Mouse (Mus musculus): ENCODE data around the gene Gm42791. TPM values are rescaled to one million over a fixed set of nuclear protein-coding genes. Genes with fewer than 3 reads are reported as not detected.

Gene Gm42791
- polyA plus RNA-seq, 1 experiment: not detected

DNA sequence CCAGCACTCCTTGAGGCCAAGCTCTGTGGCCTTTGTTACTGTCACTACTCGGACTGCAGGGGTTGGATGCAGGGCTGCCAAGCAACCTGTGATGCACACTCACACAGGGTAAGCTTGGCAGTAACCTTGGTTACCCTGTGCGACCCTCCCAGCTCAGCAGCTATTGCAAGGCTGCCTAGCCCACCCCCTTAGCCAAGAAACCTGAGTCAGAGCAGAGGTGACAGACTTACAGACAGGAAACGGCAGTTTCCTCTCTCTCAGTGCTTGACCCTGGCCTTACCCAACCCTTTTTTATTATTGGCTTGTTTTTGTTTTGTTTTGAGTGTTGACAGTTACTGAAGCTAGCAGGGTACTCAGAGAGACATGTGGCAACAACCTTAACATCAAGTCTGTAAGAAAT is 82.7 kb downstream of the Gm42791 start:
- Histone ChIP-seq H3K4me3 (ENCODE audit: control insufficient read depth, low read depth, low read length) (no peak overlapping the region), H3K36me3 (ENCODE audit: control insufficient read depth, insufficient read depth, low read length) (peaks cover 1% of the 10 kb centered on the region)

GRCm38 (mm10) chr5:148910066-148910465 is 84.9 kb downstream of the Gm42791 start:
- TF ChIP-seq CTCF (IDR thresholded peaks at IDR 0.05; ENCODE audit: control insufficient read depth, insufficient read depth, insufficient replicate concordance, low read depth, low read length) (no peak), POLR2A (IDR thresholded peaks at IDR 0.05; ENCODE audit: control insufficient read depth, low read depth, low read length) (no peak)
- Histone ChIP-seq H3K36me3 (ENCODE audit: control insufficient read depth, insufficient read depth, low read length) (peaks cover 3% of the 10 kb centered on the region), H3K4me3 (ENCODE audit: control insufficient read depth, low read depth, low read length) (no peak overlapping the region), H3K4me1 (ENCODE audit: control insufficient read depth, insufficient read depth, low read length) (peaks cover 2% of the 10 kb centered on the region; the same call in 1 of the 2 replicates), H3K27ac (ENCODE audit: control insufficient read depth, insufficient read depth, low read depth, low read length) (no peak overlapping the region), H3K27me3 (ENCODE audit: control insufficient read depth, insufficient read depth, low read length) (no peaks in the 10 kb centered on the region)

More for the DNA sequence above, 82.7 kb downstream of the Gm42791 start:
- H3K4me1 ChIP-seq (ENCODE audit: control insufficient read depth, insufficient read depth, low read length): peaks cover 2% of the 10 kb centered on the region; the same call in 1 of the 2 replicates
- no peak overlapping the region for H3K27ac ChIP-seq (ENCODE audit: control insufficient read depth, insufficient read depth, low read depth, low read length)
- TF ChIP-seq POLR2A (IDR thresholded peaks at IDR 0.05; ENCODE audit: control insufficient read depth, low read depth, low read length) (no peak), CTCF (IDR thresholded peaks at IDR 0.05; ENCODE audit: control insufficient read depth, insufficient read depth, insufficient replicate concordance, low read depth, low read length) (no peak)
- no peaks in the 10 kb centered on the region for H3K27me3 ChIP-seq (ENCODE audit: control insufficient read depth, insufficient read depth, low read length)

DNA sequence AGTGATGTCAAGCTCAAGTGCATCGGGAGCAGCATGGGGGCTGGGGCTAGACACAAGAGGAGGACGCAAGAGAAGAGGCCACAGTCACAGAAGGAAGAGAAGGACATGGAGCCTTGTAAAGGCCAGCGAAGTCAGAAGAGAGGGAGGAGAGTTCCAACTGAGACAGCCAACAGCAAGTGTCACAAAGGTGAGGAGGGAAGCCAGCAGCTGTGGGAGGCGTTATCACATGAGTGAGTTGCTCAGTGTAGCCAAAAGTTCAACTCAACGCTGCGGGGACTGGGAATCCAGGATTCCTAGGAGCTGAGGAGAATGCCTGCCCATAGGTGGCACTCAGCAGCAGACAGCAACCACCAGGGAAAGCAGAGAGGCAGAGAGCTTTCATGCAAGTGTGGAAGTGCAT is 85.5 kb downstream of the Gm42791 start:
- Histone ChIP-seq H3K4me3 (ENCODE audit: control insufficient read depth, low read depth, low read length) (no peak overlapping the region), H3K4me1 (ENCODE audit: control insufficient read depth, insufficient read depth, low read length) (peaks cover 2% of the 10 kb centered on the region; the same call in 1 of the 2 replicates), H3K27ac (ENCODE audit: control insufficient read depth, insufficient read depth, low read depth, low read length) (no peak overlapping the region), H3K36me3 (ENCODE audit: control insufficient read depth, insufficient read depth, low read length) (peaks cover 3% of the 10 kb centered on the region), H3K27me3 (ENCODE audit: control insufficient read depth, insufficient read depth, low read length) (no peaks in the 10 kb centered on the region)
- peak; percentile 37; the same call in 1 of the 2 replicates for TF ChIP-seq CTCF (IDR thresholded peaks at IDR 0.05; ENCODE audit: control insufficient read depth, insufficient read depth, insufficient replicate concordance, low read depth, low read length)
- no peak for TF ChIP-seq POLR2A (IDR thresholded peaks at IDR 0.05; ENCODE audit: control insufficient read depth, low read depth, low read length)

- H3K4me3 ChIP-seq (ENCODE audit: control insufficient read depth, low read depth, low read length): no peak overlapping the region
- TF ChIP-seq POLR2A (IDR thresholded peaks at IDR 0.05; ENCODE audit: control insufficient read depth, low read depth, low read length) (no peak), CTCF (IDR thresholded peaks at IDR 0.05; ENCODE audit: control insufficient read depth, insufficient read depth, insufficient replicate concordance, low read depth, low read length) (no peak)
- no peak overlapping the region for H3K27ac ChIP-seq (ENCODE audit: control insufficient read depth, insufficient read depth, low read depth, low read length)
Measured at GRCm38 (mm10) chr5:148909057-148909395, 85.9 kb downstream of the Gm42791 start.

GRCm38 (mm10) chr5:148908191-148909056 is 86.5 kb downstream of the Gm42791 start:
- Histone ChIP-seq H3K27ac (ENCODE audit: control insufficient read depth, insufficient read depth, low read depth, low read length) (no peak overlapping the region), H3K36me3 (ENCODE audit: control insufficient read depth, insufficient read depth, low read length) (peaks cover 3% of the 10 kb centered on the region; the same call in 1 of the 2 replicates), H3K4me1 (ENCODE audit: control insufficient read depth, insufficient read depth, low read length) (peaks cover 2% of the 10 kb centered on the region; the same call in 1 of the 2 replicates), H3K4me3 (ENCODE audit: control insufficient read depth, low read depth, low read length) (no peak overlapping the region), H3K27me3 (ENCODE audit: control insufficient read depth, insufficient read depth, low read length) (no peaks in the 10 kb centered on the region)
- TF ChIP-seq POLR2A (IDR thresholded peaks at IDR 0.05; ENCODE audit: control insufficient read depth, low read depth, low read length): no peak
- no peak for TF ChIP-seq CTCF (IDR thresholded peaks at IDR 0.05; ENCODE audit: control insufficient read depth, insufficient read depth, insufficient replicate concordance, low read depth, low read length)

More at GRCm38 (mm10) chr5:148909057-148909395, 85.9 kb downstream of the Gm42791 start:
- Histone ChIP-seq H3K27me3 (ENCODE audit: control insufficient read depth, insufficient read depth, low read length) (no peaks in the 10 kb centered on the region), H3K36me3 (ENCODE audit: control insufficient read depth, insufficient read depth, low read length) (peaks cover 3% of the 10 kb centered on the region), H3K4me1 (ENCODE audit: control insufficient read depth, insufficient read depth, low read length) (peaks cover 2% of the 10 kb centered on the region; the same call in 1 of the 2 replicates)

- TF ChIP-seq POLR2A (IDR thresholded peaks at IDR 0.05; ENCODE audit: control insufficient read depth, low read depth, low read length): no peak
- TF ChIP-seq CTCF (IDR thresholded peaks at IDR 0.05; ENCODE audit: control insufficient read depth, insufficient read depth, insufficient replicate concordance, low read depth, low read length): no peak
- H3K27ac ChIP-seq (ENCODE audit: control insufficient read depth, insufficient read depth, low read depth, low read length): no peak overlapping the region
- no peaks in the 10 kb centered on the region for H3K27me3 ChIP-seq (ENCODE audit: control insufficient read depth, insufficient read depth, low read length)
- H3K4me1 ChIP-seq (ENCODE audit: control insufficient read depth, insufficient read depth, low read length): peaks cover 2% of the 10 kb centered on the region; the same call in 1 of the 2 replicates
- H3K36me3 ChIP-seq (ENCODE audit: control insufficient read depth, insufficient read depth, low read length): peaks cover 3% of the 10 kb centered on the region; the same call in 1 of the 2 replicates
- no peak overlapping the region for H3K4me3 ChIP-seq (ENCODE audit: control insufficient read depth, low read depth, low read length)
Measured at GRCm38 (mm10) chr5:148906305-148906704, 88.6 kb downstream of the Gm42791 start.

DNA sequence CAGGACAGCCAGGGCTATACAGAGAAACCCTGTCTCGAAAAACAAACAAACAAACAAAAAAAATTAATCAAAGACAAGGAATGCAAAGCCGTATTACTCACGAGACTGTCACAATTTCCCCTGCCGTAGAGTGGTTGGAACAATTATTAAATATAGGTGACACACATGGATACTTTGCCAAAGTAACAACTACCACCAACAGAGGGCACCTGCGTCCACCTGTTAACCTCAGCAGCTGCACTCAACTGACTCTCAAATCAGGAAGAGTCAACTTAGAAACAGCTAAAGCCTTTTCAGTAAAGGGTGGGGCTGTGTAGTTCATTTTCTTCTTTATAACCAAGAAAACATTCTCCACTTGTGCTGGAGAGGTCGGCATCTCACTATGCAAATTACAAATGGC is 90.1 kb downstream of the Gm42791 start:
- Histone ChIP-seq H3K27me3 (ENCODE audit: control insufficient read depth, insufficient read depth, low read length) (no peaks in the 10 kb centered on the region), H3K4me3 (ENCODE audit: control insufficient read depth, low read depth, low read length) (no peak overlapping the region), H3K4me1 (ENCODE audit: control insufficient read depth, insufficient read depth, low read length) (peaks cover 2% of the 10 kb centered on the region; the same call in 1 of the 2 replicates), H3K36me3 (ENCODE audit: control insufficient read depth, insufficient read depth, low read length) (peaks cover 4% of the 10 kb centered on the region), H3K27ac (ENCODE audit: control insufficient read depth, insufficient read depth, low read depth, low read length) (no peak overlapping the region)
- TF ChIP-seq CTCF (IDR thresholded peaks at IDR 0.05; ENCODE audit: control insufficient read depth, insufficient read depth, insufficient replicate concordance, low read depth, low read length): no peak
- TF ChIP-seq POLR2A (IDR thresholded peaks at IDR 0.05; ENCODE audit: control insufficient read depth, low read depth, low read length): no peak

All from testis, adult 2 months (tissue).